Mouse (Mus musculus): ENCODE results near the gene Dnajc11. TPM values are rescaled to one million over a fixed set of nuclear protein-coding genes. Genes with fewer than 3 reads are reported as not detected.

Dnajc11 gene
- 84.3 and 86.5 TPM in 2 replicates for polyA plus RNA-seq (2015; fragmentation: Nextera tagmentation; extraction: Ambion mirVana)

GRCm38 (mm10) chr4:151933505-151934214, at the start of gene Dnajc11:
Dnajc11 (plus strand) TSS chr4:151933691.
- Histone ChIP-seq H3K36me3 (no peaks in the 10 kb centered on the region), H3K4me3 (peak within 1 kb of the TSS; percentile 100), H3K4me1 (replicated peaks) (peaks cover 21% of the 10 kb centered on the region), H3K27me3 (no peaks in the 10 kb centered on the region), H3K4me2 (peak within 1 kb of the TSS; percentile 99), H3K9me3 (no peaks in the 10 kb centered on the region), H3K9ac (peak within 1 kb of the TSS; percentile 98), H3K27ac (peak within 1 kb of the TSS; percentile 75)
- peak; percentile 90 for ATAC-seq (ENCODE audit: low FRiP score)
- under 1% methylated on average over 75 of the region's 83 CpGs for WGBS

DNA sequence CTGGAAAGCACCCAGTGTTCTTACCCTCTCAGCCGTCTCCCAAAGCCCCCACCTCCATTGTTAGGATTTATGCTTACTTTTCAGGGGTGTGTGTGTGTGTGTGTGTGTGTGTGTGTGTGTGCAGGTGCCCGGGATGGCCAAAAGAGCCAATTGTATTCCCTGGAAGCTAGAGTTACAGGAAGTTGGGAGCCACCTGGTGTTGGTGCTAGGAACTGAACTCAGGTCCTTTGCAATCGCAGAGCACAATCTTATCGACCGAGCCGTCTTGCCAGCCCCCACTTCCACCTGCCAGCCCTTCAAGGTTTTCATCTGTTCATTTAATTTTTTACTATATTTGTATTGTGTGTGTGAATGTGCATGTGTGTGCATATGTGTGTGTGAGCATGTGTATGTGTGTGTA, 40.2 kb upstream of the Dnajc11 start:
- 85% methylated on average over 6 of the region's 6 CpGs for WGBS
- H3K4me1 ChIP-seq (replicated peaks): no peaks in the 10 kb centered on the region
- H3K9me3 ChIP-seq: 0 out of 2 replicates have a peak, but pooled peaks cover 5% of the 10 kb centered on the region
- no peaks in the 10 kb centered on the region for H3K36me3 ChIP-seq
- no peak overlapping the region for H3K9ac ChIP-seq
- no peaks in the 10 kb centered on the region for H3K27me3 ChIP-seq
- no peak overlapping the region for H3K4me2 ChIP-seq
- ATAC-seq (ENCODE audit: low FRiP score): no peak
- no peak overlapping the region for H3K4me3 ChIP-seq
- no peak overlapping the region for H3K27ac ChIP-seq

DNA sequence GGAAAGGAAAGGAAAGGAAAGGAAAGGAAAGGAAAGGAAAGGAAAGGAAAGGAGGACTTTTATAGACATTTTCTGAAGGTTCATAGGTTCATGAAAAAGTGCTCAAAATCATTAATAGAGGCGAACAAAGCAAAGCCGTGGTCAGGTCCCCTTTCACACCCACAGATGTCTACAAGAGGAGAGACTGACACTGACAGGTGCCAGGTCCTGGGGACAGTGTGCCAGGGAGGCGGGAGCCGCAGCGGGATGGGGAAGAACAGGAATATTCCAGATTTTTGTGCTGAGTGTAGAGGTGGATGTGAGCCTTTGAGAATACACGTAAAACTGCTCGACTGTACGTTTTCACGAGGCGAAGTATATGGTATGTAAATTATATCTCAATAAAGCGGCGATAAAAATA, 38.6 kb upstream of the Dnajc11 start:
- Histone ChIP-seq H3K4me2 (no peak overlapping the region), H3K36me3 (no peaks in the 10 kb centered on the region), H3K9ac (no peak overlapping the region), H3K27me3 (no peaks in the 10 kb centered on the region), H3K9me3 (0 out of 2 replicates have a peak, but pooled peaks cover 5% of the 10 kb centered on the region), H3K27ac (no peak overlapping the region), H3K4me1 (replicated peaks) (peaks cover 4% of the 10 kb centered on the region; the same call in 1 of the 2 replicates), H3K4me3 (no peak overlapping the region)
- no peak for ATAC-seq (ENCODE audit: low FRiP score)
- WGBS: 93% methylated on average over 12 of the region's 12 CpGs

- H3K9me3 ChIP-seq: 0 out of 2 replicates have a peak, but pooled peaks cover 5% of the 10 kb centered on the region
- no peak overlapping the region for H3K4me3 ChIP-seq
- no peak overlapping the region for H3K27ac ChIP-seq
- H3K9ac ChIP-seq: no peak overlapping the region
- H3K4me2 ChIP-seq: no peak overlapping the region
- no peak for ATAC-seq (ENCODE audit: low FRiP score)
- H3K36me3 ChIP-seq: no peaks in the 10 kb centered on the region
- H3K27me3 ChIP-seq: no peaks in the 10 kb centered on the region
- H3K4me1 ChIP-seq (replicated peaks): peaks cover 5% of the 10 kb centered on the region
- WGBS: 91% methylated on average over 7 of the region's 7 CpGs
These were observed 37.9 kb upstream of the Dnajc11 start for GRCm38 (mm10) chr4:151895624-151896023.

DNA sequence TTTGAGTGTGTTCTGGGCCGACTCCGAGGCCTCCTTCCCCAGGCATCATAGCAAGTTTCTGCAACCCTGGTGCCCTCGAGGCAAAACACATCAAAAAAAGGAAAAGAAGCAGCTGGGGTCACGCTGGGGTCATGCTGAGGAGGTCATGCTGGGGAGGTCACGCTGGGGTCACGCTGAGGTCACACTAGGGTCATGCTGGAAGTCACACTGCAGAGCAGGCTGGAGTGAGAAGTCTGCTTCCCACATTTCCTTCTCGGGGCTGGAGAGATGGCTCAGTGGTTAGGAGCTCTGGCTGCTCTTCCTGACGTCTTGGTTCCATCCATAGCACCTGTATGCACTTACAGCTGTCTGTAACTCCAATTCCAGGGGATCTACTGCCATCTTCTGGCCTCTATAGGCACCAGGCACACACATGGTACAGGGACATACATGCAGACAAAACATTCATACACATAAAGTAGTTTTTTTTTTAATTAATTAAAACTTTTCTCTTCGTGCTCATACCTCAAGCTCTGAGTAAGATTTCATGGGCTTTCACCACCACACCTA, 36.3 kb upstream of the Dnajc11 start:
- H3K27ac ChIP-seq: no peak overlapping the region
- no peak for ATAC-seq (ENCODE audit: low FRiP score)

DNA sequence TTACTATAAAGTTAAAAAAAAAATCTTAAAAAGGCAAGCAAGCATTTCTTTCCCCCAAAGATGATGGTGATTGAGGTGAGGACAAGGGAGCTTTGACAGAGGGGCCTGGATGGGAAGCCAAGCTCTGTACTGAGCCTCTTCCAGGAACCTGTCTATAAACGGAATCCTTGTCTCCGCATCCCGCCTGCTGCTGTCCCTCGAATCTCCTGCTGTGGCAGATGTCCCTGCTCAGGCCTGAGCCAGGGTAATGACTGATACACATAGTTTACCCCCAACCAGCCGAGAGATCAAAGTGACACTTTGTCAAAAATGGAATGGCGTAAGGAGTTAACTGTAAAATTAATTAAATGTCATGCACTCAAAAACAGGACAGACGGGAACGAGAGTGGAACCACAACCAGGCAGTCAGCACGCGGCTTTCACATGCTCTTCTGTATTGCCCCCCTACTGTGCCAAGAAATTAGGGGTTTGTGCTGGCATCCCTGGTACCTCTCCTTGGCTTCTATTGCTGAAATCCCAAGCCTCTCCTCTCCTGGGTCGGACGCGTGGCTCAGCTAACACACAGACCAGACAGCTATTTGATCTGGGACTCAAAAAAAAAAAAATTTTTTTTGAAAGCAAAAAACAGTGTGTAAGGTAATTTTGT, 34.8 kb upstream of the Dnajc11 start:
- Histone ChIP-seq H3K9me3 (0 out of 2 replicates have a peak, but pooled peaks cover 5% of the 10 kb centered on the region), H3K4me3 (no peak overlapping the region), H3K4me1 (replicated peaks) (peaks cover 9% of the 10 kb centered on the region), H3K9ac (no peak overlapping the region), H3K27me3 (0 out of 2 replicates have a peak, but pooled peaks cover 8% of the 10 kb centered on the region), H3K4me2 (no peak overlapping the region), H3K27ac (peak overlapping the region; percentile 35; the same call in 1 of the 2 replicates), H3K36me3 (no peaks in the 10 kb centered on the region)
- 46% methylated on average over 13 of the region's 13 CpGs for WGBS
- no peak for ATAC-seq (ENCODE audit: low FRiP score)

More for the DNA sequence above, 36.3 kb upstream of the Dnajc11 start:
- WGBS: 60% methylated on average over 9 of the region's 9 CpGs
- H3K9me3 ChIP-seq: 0 out of 2 replicates have a peak, but pooled peaks cover 5% of the 10 kb centered on the region
- peaks cover 9% of the 10 kb centered on the region for H3K4me1 ChIP-seq (replicated peaks)
- H3K36me3 ChIP-seq: no peaks in the 10 kb centered on the region
- H3K27me3 ChIP-seq: 0 out of 2 replicates have a peak, but pooled peaks cover 4% of the 10 kb centered on the region
- no peak overlapping the region for H3K4me3 ChIP-seq
- H3K9ac ChIP-seq: no peak overlapping the region
- H3K4me2 ChIP-seq: no peak overlapping the region

DNA sequence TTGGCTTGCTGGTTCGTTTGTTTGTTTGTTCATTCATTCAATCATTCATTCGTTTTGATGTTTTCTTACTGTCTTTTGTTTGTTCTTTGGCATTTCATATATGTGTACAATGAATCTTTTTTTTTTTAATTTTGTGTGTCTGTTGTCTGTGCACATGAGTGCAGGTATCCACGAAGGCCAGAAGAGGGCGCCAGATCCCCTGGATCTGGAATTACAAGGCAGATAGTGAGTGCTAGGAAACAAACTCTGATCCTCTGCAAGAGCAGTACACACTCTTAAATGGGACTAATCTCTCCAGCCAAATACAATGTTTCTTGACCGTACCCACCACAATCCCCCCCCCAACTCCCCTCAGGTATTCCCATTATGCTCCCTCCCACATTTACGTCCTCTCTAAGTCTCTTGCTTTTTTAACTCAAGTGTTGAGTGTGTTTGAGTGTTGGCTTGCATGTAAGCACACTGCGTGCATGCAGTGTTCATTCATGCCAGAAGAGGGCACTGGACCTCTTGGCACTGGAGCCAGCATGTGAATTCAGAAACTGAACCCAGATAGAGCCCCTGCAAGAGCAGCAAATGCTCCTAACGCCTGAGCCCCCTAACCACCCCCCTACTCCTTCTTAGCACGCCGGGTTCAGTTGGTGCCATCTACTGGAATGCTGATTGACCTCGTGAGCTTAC, 33.6 kb upstream of the Dnajc11 start:
- H3K4me3 ChIP-seq: no peak overlapping the region
- H3K9me3 ChIP-seq: 0 out of 2 replicates have a peak, but pooled peaks cover 5% of the 10 kb centered on the region
- 0 out of 2 replicates have a peak overlapping the region, but pooled peaks have one; percentile 35 for H3K27ac ChIP-seq
- no peaks in the 10 kb centered on the region for H3K36me3 ChIP-seq
- H3K4me1 ChIP-seq (replicated peaks): peaks cover 9% of the 10 kb centered on the region
- no peak overlapping the region for H3K9ac ChIP-seq
- no peak for ATAC-seq (ENCODE audit: low FRiP score)
- H3K27me3 ChIP-seq: 0 out of 2 replicates have a peak, but pooled peaks cover 8% of the 10 kb centered on the region
- 72% methylated on average over 11 of the region's 11 CpGs for WGBS
- H3K4me2 ChIP-seq: no peak overlapping the region

DNA sequence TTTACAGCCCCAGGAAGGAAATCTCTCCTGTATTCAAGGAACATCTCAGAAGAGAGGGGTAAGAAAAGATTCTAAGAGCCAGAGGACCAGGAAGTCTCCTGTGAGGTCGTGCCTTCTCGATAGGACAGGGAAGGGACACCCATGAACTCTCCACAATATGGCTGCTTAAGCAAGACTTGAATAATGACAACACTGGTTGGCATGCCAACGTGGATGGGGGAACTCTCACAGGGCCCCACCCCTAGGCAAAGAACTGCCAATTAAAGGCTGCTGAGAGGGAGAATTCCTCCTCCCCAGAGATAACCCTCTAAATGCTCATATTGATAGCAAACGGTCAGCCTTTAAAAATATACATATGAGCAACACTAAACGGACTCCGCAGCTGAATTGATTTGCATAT, 32.8 kb upstream of the Dnajc11 start:
- Histone ChIP-seq H3K4me2 (no peak overlapping the region), H3K4me1 (replicated peaks) (peaks cover 9% of the 10 kb centered on the region), H3K9ac (no peak overlapping the region), H3K36me3 (no peaks in the 10 kb centered on the region), H3K27ac (no peak overlapping the region), H3K4me3 (no peak overlapping the region), H3K9me3 (no peaks in the 10 kb centered on the region), H3K27me3 (0 out of 2 replicates have a peak, but pooled peaks cover 15% of the 10 kb centered on the region)
- ATAC-seq (ENCODE audit: low FRiP score): no peak
- WGBS: 68% methylated on average over 6 of the region's 6 CpGs

DNA sequence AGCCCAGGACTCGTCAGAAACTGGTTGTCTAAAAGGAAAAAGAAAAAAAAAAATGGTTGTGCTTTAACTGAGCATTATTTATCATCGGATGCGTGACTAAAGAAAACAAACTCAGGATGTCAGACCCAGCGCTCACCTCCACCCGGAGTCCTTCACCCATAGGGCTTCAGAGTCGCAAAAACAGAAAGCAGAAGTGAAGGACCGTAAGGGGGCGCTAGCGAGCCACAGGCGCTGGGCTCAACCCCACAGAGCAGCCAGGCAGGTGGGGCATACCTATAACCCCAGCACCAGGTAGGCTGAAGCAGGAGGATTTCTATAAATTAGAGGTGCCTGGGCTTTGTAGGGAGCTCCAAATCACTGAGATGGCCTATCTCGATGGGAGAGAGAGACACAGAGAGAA, 32.1 kb upstream of the Dnajc11 start:
- 64% methylated on average over 11 of the region's 11 CpGs for WGBS
- Histone ChIP-seq H3K4me3 (no peak overlapping the region), H3K4me1 (replicated peaks) (peaks cover 13% of the 10 kb centered on the region), H3K9ac (no peak overlapping the region), H3K4me2 (no peak overlapping the region), H3K36me3 (no peaks in the 10 kb centered on the region), H3K9me3 (no peaks in the 10 kb centered on the region), H3K27me3 (0 out of 2 replicates have a peak, but pooled peaks cover 15% of the 10 kb centered on the region), H3K27ac (no peak overlapping the region)
- no peak for ATAC-seq (ENCODE audit: low FRiP score)

GRCm38 (mm10) chr4:151902046-151902688, 31.3 kb upstream of the Dnajc11 start:
- ATAC-seq (ENCODE audit: low FRiP score): no peak

GRCm38 (mm10) chr4:151902689-151903241, 30.7 kb upstream of the Dnajc11 start:
- Histone ChIP-seq H3K36me3 (no peaks in the 10 kb centered on the region), H3K27me3 (0 out of 2 replicates have a peak, but pooled peaks cover 15% of the 10 kb centered on the region), H3K27ac (no peak overlapping the region), H3K4me2 (no peak overlapping the region), H3K9ac (no peak overlapping the region), H3K9me3 (no peaks in the 10 kb centered on the region), H3K4me3 (no peak overlapping the region), H3K4me1 (replicated peaks) (peaks cover 22% of the 10 kb centered on the region)
- 64% methylated on average over 14 of the region's 14 CpGs for WGBS
- ATAC-seq (ENCODE audit: low FRiP score): no peak

More at GRCm38 (mm10) chr4:151902046-151902688, 31.3 kb upstream of the Dnajc11 start:
- Histone ChIP-seq H3K27ac (no peak overlapping the region), H3K9ac (no peak overlapping the region), H3K27me3 (0 out of 2 replicates have a peak, but pooled peaks cover 15% of the 10 kb centered on the region), H3K9me3 (no peaks in the 10 kb centered on the region), H3K4me2 (no peak overlapping the region), H3K36me3 (no peaks in the 10 kb centered on the region), H3K4me1 (replicated peaks) (peaks cover 19% of the 10 kb centered on the region), H3K4me3 (no peak overlapping the region)
- 86% methylated on average over 17 of the region's 17 CpGs for WGBS
